Mouse (Mus musculus): ENCODE results near the gene Srpk3.

DNA sequence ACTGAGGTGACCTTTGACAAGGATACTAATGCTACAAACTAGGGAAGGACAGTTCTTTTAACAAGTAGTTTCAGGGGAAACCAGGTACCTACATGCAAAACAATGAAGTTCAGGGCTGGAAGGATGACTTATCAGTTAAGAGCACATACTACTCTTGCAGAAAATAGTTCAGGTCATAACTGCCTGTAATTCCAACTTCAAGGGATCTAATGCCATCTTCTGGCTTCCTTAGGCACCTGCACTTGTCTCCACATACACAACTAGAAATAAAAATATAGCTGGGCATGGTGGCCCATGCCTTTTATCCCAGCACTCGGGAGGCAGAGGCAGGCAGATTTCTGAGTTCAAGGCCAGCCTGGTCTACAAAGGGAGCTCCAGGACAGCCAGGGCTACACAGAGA is 25.2 kb upstream of the Srpk3 start:
- TF ChIP-seq CTCF (IDR thresholded peaks at IDR 0.05; ENCODE audit: extremely low read depth, insufficient read depth, insufficient read length, insufficient replicate concordance) (no peak), POLR2A (IDR thresholded peaks at IDR 0.05; ENCODE audit: low read depth, low read length) (no peak)
